Mouse (Mus musculus) liver, adult 2 months (tissue): ENCODE measurements around the gene Nmu.

ENCODE experiments used
- CTCF ChIP-seq: fragments of 200-500 bp; IDR thresholded peaks from 2 replicates; pipeline ENCODE4 v1.5.1; 2011; ENCODE audit warnings: low read depth, low read length, control low read depth
- POLR2A ChIP-seq: fragments of 200-500 bp; IDR thresholded peaks from 2 replicates; pipeline ENCODE4 v1.6.1; 2011; ENCODE audit warnings: low read length, control low read depth; ENCODE audit not compliant: insufficient read depth; ENCODE audit errors: extremely low read depth

DNA sequence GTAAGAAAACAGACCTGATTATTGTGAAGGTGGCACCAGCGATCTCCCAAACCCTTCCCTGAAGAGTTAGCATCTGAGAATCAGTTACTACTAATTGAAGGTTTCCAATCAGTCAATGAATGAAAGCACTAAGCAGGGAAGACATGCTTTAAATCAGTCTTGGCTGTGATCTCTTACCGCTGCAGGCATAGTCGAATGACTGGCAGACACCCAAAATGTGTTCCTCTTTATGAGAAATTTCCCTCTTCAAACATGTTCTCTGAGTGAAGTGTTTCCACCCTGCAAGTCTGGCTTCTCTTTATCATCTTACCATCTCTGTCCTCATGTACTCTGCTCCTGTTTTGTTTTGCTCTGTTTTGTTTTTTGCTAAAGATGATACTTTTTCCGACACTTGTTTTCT lies 2.8 kb downstream of the Nmu start:
- TF ChIP-seq CTCF (no peak), POLR2A (no peak)
